Mouse (Mus musculus): ENCODE measurements around the gene Gucy1b1.

- TF ChIP-seq POLR2A (IDR thresholded peaks at IDR 0.05; ENCODE audit: insufficient read depth, low read length), result no peak
- TF ChIP-seq CTCF (IDR thresholded peaks at IDR 0.05; ENCODE audit: low read depth, low read length), result no peak
- no peak for TF ChIP-seq EP300 (IDR thresholded peaks at IDR 0.05; ENCODE audit: insufficient read depth, low read depth, low read length)
Observed at GRCm38 (mm10) chr3:82054283-82054974, 20.1 kb downstream of the Gucy1b1 start.

Measured in ES-Bruce4 (cell line).